Mouse (Mus musculus) ES-Bruce4 (cell line): ENCODE data around the gene Alg9. TPM values are rescaled to one million over a fixed set of nuclear protein-coding genes. Genes with fewer than 3 reads are reported as not detected.

Experiments
- H3K27ac ChIP-seq: 2 replicates; pipeline ENCODE4 v1.5.1; 2012; ENCODE audit warnings: low read length, inconsistent platforms; ENCODE audit not compliant: insufficient read depth
- H3K27me3 ChIP-seq: 2 replicates; pipeline ENCODE4 v1.6.1; 2012; ENCODE audit warnings: mild to moderate bottlenecking, low read length, inconsistent platforms; ENCODE audit not compliant: control insufficient read depth, poor library complexity, insufficient read depth, severe bottlenecking
- H3K36me3 ChIP-seq: 2 replicates; pipeline ENCODE4 v1.6.1; 2012; ENCODE audit warnings: inconsistent platforms, mild to moderate bottlenecking, low read length, moderate library complexity; ENCODE audit not compliant: control insufficient read depth, poor library complexity, insufficient read depth, severe bottlenecking
- H3K4me1 ChIP-seq: one replicate; pipeline ENCODE4 v1.8.1; 2011; ENCODE audit warnings: low read length; ENCODE audit not compliant: control insufficient read depth, insufficient read depth
- H3K4me3 ChIP-seq: 2 replicates; pipeline ENCODE4 v1.5.1; 2011; ENCODE audit warnings: low read depth, mild to moderate bottlenecking, low read length
- H3K9ac ChIP-seq: 2 replicates; pipeline ENCODE4 v1.6.1; 2012; ENCODE audit warnings: low read depth, mild to moderate bottlenecking, inconsistent platforms; ENCODE audit not compliant: poor library complexity, severe bottlenecking
- H3K9me3 ChIP-seq: replicated peaks from 2 replicates; pipeline ENCODE4 v1.6.1; 2012; ENCODE audit warnings: mild to moderate bottlenecking, low read length, inconsistent platforms; ENCODE audit not compliant: control insufficient read depth, poor library complexity, insufficient read depth, severe bottlenecking
- CTCF ChIP-seq: IDR thresholded peaks from one replicate; pipeline ENCODE4 v1.8.1; 2011; ENCODE audit warnings: low read depth, low read length
- EP300 ChIP-seq: IDR thresholded peaks from 2 replicates; pipeline ENCODE4 v1.6.1; 2011; ENCODE audit warnings: low read depth, low read length; ENCODE audit not compliant: insufficient read depth
- POLR2A ChIP-seq: IDR thresholded peaks from one replicate; pipeline ENCODE4 v1.8.1; 2011; ENCODE audit warnings: low read length; ENCODE audit not compliant: insufficient read depth
- polyA plus RNA-seq: library from polyadenylated mRNA; stranded (reverse); fragments of >200 nt; gene quantifications from 2 replicates; pipeline ENCODE4 v1.2.4, GENCODE M21; 2011; ENCODE audit warnings: low read depth; ENCODE audit not compliant: missing spikeins, insufficient read depth, insufficient read length

The Alg9 gene
- polyA plus RNA-seq, 1 experiment = 23.5 TPM

GRCm38 (mm10) chr9:50848821-50849220 lies 74.0 kb downstream of the Alg9 start:
- H3K9ac ChIP-seq = no peak overlapping the region
- H3K9me3 ChIP-seq = no peaks in the 10 kb centered on the region
- TF ChIP-seq POLR2A = no peak
- no peak for TF ChIP-seq EP300
- no peak for TF ChIP-seq CTCF
- no peak overlapping the region for H3K27ac ChIP-seq
- H3K4me1 ChIP-seq = peaks cover 2% of the 10 kb centered on the region
- H3K27me3 ChIP-seq = no peaks in the 10 kb centered on the region
- no peak overlapping the region for H3K4me3 ChIP-seq
- no peaks in the 10 kb centered on the region for H3K36me3 ChIP-seq

- Histone ChIP-seq H3K27me3 (no peaks in the 10 kb centered on the region), H3K9me3 (no peaks in the 10 kb centered on the region), H3K27ac (no peak overlapping the region), H3K4me1 (peaks cover 2% of the 10 kb centered on the region), H3K9ac (no peak overlapping the region), H3K4me3 (no peak overlapping the region), H3K36me3 (no peaks in the 10 kb centered on the region)
- no peak for TF ChIP-seq CTCF
- TF ChIP-seq POLR2A = no peak
- TF ChIP-seq EP300 = no peak
Measured at GRCm38 (mm10) chr9:50849249-50849648, 74.4 kb downstream of the Alg9 start.

- no peak overlapping the region for H3K27ac ChIP-seq
- no peaks in the 10 kb centered on the region for H3K27me3 ChIP-seq
- H3K4me1 ChIP-seq = peaks cover 2% of the 10 kb centered on the region
- no peak overlapping the region for H3K9ac ChIP-seq
- H3K9me3 ChIP-seq = no peaks in the 10 kb centered on the region
- TF ChIP-seq EP300 = no peak
- TF ChIP-seq CTCF = no peak
- TF ChIP-seq POLR2A = no peak
- H3K4me3 ChIP-seq = no peak overlapping the region
- no peaks in the 10 kb centered on the region for H3K36me3 ChIP-seq
Measured at GRCm38 (mm10) chr9:50849755-50850154, 74.9 kb downstream of the Alg9 start.

GRCm38 (mm10) chr9:50850271-50850670 lies 75.5 kb downstream of the Alg9 start:
- no peaks in the 10 kb centered on the region for H3K36me3 ChIP-seq
- no peak overlapping the region for H3K27ac ChIP-seq
- no peak overlapping the region for H3K4me3 ChIP-seq
- no peak for TF ChIP-seq POLR2A
- no peak for TF ChIP-seq EP300
- TF ChIP-seq CTCF = no peak
- no peaks in the 10 kb centered on the region for H3K9me3 ChIP-seq
- H3K9ac ChIP-seq = no peak overlapping the region
- no peaks in the 10 kb centered on the region for H3K27me3 ChIP-seq
- H3K4me1 ChIP-seq = peaks cover 2% of the 10 kb centered on the region

- Histone ChIP-seq H3K4me1 (peaks cover 2% of the 10 kb centered on the region), H3K36me3 (no peaks in the 10 kb centered on the region), H3K4me3 (no peak overlapping the region), H3K9me3 (no peaks in the 10 kb centered on the region), H3K9ac (no peak overlapping the region), H3K27me3 (no peaks in the 10 kb centered on the region), H3K27ac (no peak overlapping the region)
- TF ChIP-seq EP300 (no peak), CTCF (no peak), POLR2A (no peak)
Measured at GRCm38 (mm10) chr9:50850713-50851112, 75.9 kb downstream of the Alg9 start.

- TF ChIP-seq CTCF = no peak
- TF ChIP-seq POLR2A = no peak
- TF ChIP-seq EP300 = no peak
- Histone ChIP-seq H3K4me1 (peaks cover 2% of the 10 kb centered on the region), H3K9ac (no peak overlapping the region), H3K27me3 (no peaks in the 10 kb centered on the region), H3K27ac (no peak overlapping the region), H3K9me3 (no peaks in the 10 kb centered on the region), H3K4me3 (no peak overlapping the region), H3K36me3 (no peaks in the 10 kb centered on the region)
Measured at GRCm38 (mm10) chr9:50852634-50853349, 78.0 kb downstream of the Alg9 start.
